Mouse (Mus musculus): ENCODE measurements around the gene Pitpnm2.
A peak's percentile ranks its signal among the peaks of the same experiment; 100 is the strongest.

- TF ChIP-seq EP300 (IDR thresholded peaks at IDR 0.05; ENCODE audit: insufficient read depth, low read depth, low read length) (no peak), CTCF (IDR thresholded peaks at IDR 0.05) (peak; percentile 29), POLR2A (IDR thresholded peaks at IDR 0.05; ENCODE audit: insufficient read depth, low read depth, low read length) (0 out of 2 replicates have a peak, but pooled peaks have one; percentile 37)
Measured at GRCm38 (mm10) chr5:124249614-124250591, at the start of gene Pitpnm2.
